Mouse (Mus musculus) CD4-positive, CD25-positive, alpha-beta regulatory T cell (primary cell): ENCODE results near the gene Spdya. TPM values are rescaled to one million over a fixed set of nuclear protein-coding genes. Genes with fewer than 3 reads are reported as not detected.

ENCODE experiments used
- polyA plus RNA-seq: library from polyadenylated mRNA; unstranded; fragments of 100-300 nt; shearing (Covaris generic); gene quantifications from one replicate; pipeline ENCODE4 v1.2.1, GENCODE M21; 2017

Gene Spdya
- polyA plus RNA-seq = 0.56 TPM

DNA sequence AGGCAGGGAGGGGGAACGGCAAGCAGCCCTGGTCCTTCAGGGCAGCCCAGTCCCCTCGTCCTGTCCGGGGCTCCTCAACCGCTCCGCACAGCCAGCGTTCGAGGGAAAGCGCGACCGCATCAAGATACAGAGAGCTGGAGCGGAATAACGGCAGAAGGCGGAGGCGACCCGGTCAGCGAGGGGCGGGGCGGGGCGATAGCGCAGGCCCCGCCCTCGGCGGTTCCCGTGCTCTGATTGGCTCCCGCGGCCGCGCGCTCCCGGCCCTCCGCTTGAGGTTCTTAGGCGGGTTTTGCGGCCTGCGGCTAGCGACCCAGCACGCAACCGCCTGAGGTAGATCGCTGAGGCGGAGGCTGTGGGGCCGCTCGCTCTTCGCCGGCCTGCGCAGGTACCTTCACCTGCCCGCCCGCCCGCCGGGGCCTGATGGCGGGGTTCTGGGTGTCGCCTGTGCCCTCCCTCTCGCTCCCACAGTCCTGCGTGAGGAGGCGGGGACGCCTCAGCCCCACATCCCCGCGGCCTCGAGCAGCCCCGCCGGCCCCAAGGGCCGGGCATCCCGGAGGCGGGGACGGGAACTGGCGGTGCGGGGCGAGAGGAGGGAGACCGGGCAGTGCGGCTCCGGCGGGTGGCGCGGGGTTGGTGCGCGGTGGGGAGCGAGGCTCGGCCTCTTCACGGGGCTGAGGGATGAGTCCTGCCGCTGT is at the start of gene Spdya:
Spdya (plus strand) TSS at position 305 of the 695 bp plus-strand sequence.

GRCm38 (mm10) chr17:71526711-71527564 is 24.9 kb upstream of the Spdya start, which contains the start of gene Ndc80:
Gene Ndc80 (minus strand): TSS chr17:71526857.

DNA sequence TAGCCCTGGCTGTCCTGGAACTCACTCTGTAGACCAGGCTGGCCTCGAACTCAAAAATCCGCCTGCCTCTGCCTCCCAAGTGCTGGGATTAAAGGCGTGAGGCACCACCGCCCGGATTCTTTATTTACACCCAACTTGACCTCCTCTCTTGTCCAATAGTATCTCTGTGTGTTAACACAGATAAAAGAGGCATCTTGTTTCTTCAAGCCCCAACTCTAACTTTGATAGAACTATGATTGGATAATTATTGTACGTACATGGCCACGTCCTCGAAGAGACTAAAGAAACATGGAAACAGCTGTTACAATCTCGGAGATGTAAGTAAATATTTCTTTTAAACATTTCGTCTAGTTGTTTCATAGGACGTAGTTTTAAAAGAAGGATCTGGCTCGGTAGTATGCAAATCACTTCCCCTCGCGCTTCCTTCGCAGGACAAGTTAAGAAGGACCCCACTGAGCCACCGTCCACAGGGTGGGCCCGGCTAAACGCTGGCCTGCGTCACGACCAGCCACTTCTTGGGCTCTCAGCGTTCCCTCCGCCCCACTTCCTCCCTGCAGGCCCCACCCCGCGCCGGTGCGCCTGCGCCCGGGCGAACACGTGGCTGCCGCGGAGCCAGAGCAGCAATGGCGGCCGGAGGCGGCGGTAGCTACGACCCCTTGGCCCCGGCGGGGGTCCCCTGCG is 63.9 kb downstream of the Spdya start, which contains the start of gene Wdr43:
Wdr43 (plus strand) TSS at position 258 of the 681 bp plus-strand sequence.

Other genes with a start within 250 kb of the Spdya start
- 0.06 TPM for gene Emilin2, start 240.1 kb upstream of the Spdya start, polyA plus RNA-seq
- gene Gm4707, start 92.1 kb upstream of the Spdya start, polyA plus RNA-seq = 4.1 TPM
- gene Smchd1, start 76.7 kb upstream of the Spdya start, polyA plus RNA-seq = 142 TPM
- gene Ndc80, start 25.2 kb upstream of the Spdya start, polyA plus RNA-seq = 10.7 TPM
- 148 TPM for gene Wdr43, start 63.8 kb downstream of the Spdya start, polyA plus RNA-seq
- not detected for gene Togaram2, start 121.2 kb downstream of the Spdya start, polyA plus RNA-seq
- gene Pcare, start 200.8 kb downstream of the Spdya start, polyA plus RNA-seq = not detected
- gene Clip4, start 216.4 kb downstream of the Spdya start, polyA plus RNA-seq = 0.10 TPM